Mouse (Mus musculus): ENCODE data around the gene Slirp.

- no peak for TF ChIP-seq CTCF (IDR thresholded peaks at IDR 0.05; ENCODE audit: low read depth)
- no peak for TF ChIP-seq EP300 (IDR thresholded peaks at IDR 0.05; ENCODE audit: low read depth)
These were observed 20.0 kb upstream of the Slirp start for GRCm38 (mm10) chr12:87423700-87424099.
